Mouse (Mus musculus) testis, adult 2 months (tissue): ENCODE measurements around the gene Tacr2.

Experiments used
- CTCF ChIP-seq: fragments of 200-500 bp; IDR thresholded peaks from 2 replicates; pipeline ENCODE4 v1.5.1; 2012; ENCODE audit warnings: low read depth, mild to moderate bottlenecking, inconsistent platforms, low read length, moderate library complexity; ENCODE audit not compliant: control insufficient read depth, insufficient read depth, insufficient replicate concordance
- POLR2A ChIP-seq: fragments of 200-500 bp; IDR thresholded peaks from 2 replicates; pipeline ENCODE4 v1.6.1; 2012; ENCODE audit warnings: low read depth, mild to moderate bottlenecking, inconsistent platforms, low read length, moderate library complexity; ENCODE audit not compliant: control insufficient read depth

- TF ChIP-seq CTCF, result no peak
- no peak for TF ChIP-seq POLR2A
Measured at GRCm38 (mm10) chr10:62309593-62309992, 57.4 kb downstream of the Tacr2 start.
